Mouse (Mus musculus) urinary bladder, postnatal 36 days (tissue): ENCODE measurements around the gene Rab27a.
A peak's percentile ranks its signal among the peaks of the same experiment; 100 is the strongest.

Source experiments
- DNase-seq, 2 experiments: peaks; one replicate each; pipeline ENCODE4 v3.0.0; 2022; ENCODE audit warnings: low spot score in 2 of 2, mixed read lengths in 1 of 2

Gene Rab27a

DNA sequence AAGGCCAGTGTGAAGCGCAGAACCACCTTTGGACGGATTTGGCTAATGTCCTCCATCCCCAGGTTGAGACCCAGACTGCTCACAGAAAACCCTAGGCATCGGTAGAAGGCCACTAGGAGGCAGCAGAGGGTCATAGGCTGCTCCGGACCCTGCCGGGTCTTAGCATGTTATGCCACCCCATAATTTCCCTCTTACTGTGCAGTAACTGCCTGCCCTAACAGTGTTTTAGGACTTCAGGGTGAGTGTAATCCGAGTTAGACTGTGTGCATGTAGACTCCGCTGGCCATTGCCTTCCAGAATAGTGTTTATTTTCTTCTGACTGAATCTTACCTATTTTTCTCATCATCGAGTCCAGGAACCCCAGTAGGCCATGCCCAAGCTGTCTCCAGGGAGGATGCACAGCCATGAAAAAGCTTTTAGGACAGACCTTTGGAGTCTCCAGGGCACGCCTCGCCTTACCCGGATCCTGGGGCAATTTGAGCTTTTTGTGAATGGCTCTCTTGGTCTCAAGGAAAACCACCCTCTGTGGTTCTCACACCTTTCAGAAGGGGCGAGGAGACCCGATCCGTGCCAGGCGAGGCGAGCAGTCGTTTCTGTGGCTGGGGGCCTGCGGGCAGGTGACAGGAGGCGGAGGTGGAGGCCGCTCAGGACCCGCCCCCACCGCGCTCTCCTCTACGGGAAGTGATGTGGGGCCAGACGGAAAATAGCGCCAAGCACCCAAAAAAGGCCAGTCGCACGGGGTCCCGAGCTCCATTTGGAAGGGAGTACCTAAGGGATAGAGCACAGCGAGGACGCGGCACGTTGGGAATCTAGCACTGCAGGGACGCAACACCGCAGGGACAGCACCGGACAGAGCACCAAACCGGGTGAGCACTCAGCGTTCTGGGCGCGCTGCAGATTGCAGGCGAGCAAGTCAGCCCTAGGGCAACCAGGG is at the start of gene Rab27a:
Rab27a (plus strand) TSS at position 709 of the 934 bp plus-strand sequence.
- peak; percentile 73 to 77 for DNase-seq

DNA sequence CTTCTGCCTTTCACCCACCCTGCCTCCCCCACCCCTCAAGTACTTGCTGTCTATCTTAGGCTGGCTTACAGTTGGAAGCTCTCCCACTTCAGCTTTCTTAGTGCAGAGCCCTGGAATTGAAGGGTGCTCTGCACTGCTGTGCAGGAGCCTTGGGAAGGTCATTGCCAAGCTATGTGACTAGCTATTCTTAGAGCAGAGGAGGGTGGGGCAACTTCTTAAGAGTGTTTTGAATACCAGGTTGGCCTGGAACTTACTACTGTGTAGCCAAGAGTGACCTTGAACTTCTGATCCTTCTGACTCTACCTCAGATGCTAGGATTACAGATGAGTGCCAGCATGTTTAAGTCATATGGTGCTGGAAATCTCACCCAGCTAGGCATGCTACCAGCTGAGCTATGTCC is 48.5 kb upstream of the Rab27a start:
- DNase-seq, result no peak

DNA sequence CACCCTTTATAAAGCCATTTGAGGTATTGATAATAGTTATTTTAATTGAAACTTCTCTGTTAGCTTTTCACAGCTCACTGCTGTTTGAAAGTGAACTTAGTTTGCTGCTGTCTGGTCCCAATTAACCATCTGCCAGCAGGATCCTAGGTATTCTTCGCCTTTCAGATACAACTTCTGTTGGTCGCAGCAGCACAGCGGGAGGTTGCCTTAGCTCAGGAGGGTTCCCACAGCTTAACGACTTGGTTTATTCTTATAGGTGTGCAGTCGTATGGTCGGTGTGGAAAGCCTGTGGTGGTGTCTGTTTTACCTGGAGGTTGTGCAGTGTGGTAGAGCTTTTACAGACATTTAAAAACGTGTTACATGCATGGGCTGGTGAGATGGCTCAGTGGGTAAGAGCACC is 47.8 kb upstream of the Rab27a start:
- no peak for DNase-seq

GRCm38 (mm10) chr9:73000487-73000886 is 44.2 kb upstream of the Rab27a start:
- no peak for DNase-seq

- no peak for DNase-seq
These were observed 43.2 kb upstream of the Rab27a start for GRCm38 (mm10) chr9:73001314-73002011.

GRCm38 (mm10) chr9:73002177-73002576 is 42.5 kb upstream of the Rab27a start:
- no peak for DNase-seq

DNA sequence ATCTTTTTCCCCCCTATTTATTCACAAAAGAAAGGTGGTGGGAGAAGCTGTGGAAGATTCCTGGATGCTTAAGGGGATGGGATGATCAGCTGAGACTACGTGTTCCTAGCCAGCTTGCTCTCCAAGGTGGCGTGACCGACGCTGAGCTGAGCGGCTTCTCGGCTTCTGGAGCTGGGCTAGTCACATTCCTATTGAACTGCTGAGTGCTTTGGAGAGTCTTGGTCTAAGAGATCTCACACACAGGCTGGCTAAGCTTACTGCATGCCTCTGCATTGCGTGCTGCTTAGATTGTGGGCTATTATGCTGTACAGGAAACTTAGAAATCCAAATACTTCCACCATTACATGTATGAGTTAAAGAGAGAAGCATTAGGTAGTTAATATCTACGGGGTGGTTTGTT is 40.6 kb upstream of the Rab27a start:
- no peak for DNase-seq

DNA sequence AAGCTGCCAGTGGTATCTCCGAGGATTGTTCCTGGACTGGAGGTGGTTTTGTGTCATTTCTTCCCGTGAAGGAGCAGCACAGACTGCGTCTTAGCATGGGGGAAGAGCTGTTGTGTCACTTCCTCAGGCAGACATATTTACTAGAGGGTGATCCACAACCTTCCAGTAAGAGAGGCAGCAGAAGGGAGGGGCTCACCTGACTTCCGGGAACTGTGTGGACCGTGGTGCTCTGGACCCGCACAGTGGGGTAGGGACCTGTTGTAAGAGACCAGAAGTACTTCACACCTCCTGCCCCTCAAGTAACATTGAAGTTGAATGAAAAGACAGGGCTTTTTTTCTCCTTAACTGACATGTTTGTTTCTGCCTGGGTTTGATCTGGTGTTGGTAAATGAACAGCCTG is 39.5 kb upstream of the Rab27a start:
- DNase-seq, result no peak

GRCm38 (mm10) chr9:73006175-73006574 is 38.5 kb upstream of the Rab27a start:
- no peak for DNase-seq

DNA sequence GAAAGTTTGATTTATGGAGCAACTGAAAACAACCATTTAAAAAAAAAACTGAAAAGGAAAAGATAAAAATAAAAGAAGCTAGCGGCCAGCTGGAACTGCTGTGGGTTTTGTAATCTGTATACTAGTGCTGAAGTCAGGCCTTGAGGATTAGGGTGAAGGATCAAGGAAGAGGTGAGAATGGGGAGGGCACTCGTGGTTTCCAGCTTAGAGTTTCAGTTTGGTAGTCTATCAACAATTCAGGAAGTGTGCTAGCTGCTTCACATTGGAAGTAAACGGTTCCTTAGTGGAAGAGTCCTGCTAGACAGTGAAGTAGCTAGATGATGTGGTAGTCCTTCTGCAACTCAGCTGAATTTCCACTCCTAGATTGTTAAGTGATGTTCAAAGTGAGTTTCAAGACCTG is 36.3 kb upstream of the Rab27a start:
- no peak for DNase-seq

GRCm38 (mm10) chr9:73012629-73013028 is 32.0 kb upstream of the Rab27a start:
- no peak for DNase-seq

DNA sequence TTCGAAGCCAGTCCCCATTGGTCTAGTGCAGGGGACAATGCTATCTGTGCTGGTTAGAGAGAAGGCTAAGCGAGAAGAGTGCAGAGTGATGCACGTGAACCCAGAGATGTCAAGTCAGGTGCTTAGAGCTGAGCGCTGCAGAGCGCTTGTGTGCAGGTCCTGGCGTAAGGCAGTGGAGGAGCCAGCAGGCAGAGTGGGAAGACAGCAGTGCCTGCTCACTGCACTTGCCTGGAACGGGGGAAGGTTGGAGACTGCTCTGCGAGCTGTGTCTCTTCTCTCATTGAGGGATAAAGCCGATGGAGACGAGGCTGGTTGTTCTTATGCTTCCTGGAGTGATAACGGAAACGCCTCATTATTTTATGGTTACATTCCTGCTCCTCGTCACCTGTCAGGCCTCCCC is 29.9 kb upstream of the Rab27a start:
- DNase-seq, result no peak

GRCm38 (mm10) chr9:73019841-73020240 is 24.8 kb upstream of the Rab27a start:
- DNase-seq, result no peak

GRCm38 (mm10) chr9:73020566-73021097 is 24.0 kb upstream of the Rab27a start:
- DNase-seq, result no peak

- DNase-seq, result no peak
These were observed 18.6 kb upstream of the Rab27a start for GRCm38 (mm10) chr9:73025818-73026636.

- no peak for DNase-seq
These were observed 14.2 kb upstream of the Rab27a start for GRCm38 (mm10) chr9:73030443-73030842.

DNA sequence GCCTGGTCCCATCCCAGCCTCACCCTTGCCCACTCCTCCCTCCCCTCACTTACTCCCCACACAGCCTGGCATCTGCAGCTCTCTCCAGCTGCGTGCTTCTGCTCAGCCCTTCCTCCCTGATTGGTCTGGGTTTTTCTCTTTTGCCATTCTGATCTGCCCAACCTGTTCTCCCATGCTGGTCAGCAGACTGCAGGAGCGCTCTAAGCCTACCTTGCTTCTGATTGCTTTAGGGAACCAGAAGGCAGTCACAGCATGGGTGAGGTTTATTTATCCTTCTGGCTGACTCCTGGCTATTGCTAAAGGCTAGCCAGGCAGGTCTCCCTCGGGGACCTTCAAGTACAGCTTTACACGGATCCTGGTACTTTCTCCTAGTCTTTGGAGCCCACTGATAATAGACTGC is 13.2 kb upstream of the Rab27a start:
- DNase-seq, result no peak

- DNase-seq, result no peak
These were observed 11.2 kb upstream of the Rab27a start for GRCm38 (mm10) chr9:73033406-73033805.

DNA sequence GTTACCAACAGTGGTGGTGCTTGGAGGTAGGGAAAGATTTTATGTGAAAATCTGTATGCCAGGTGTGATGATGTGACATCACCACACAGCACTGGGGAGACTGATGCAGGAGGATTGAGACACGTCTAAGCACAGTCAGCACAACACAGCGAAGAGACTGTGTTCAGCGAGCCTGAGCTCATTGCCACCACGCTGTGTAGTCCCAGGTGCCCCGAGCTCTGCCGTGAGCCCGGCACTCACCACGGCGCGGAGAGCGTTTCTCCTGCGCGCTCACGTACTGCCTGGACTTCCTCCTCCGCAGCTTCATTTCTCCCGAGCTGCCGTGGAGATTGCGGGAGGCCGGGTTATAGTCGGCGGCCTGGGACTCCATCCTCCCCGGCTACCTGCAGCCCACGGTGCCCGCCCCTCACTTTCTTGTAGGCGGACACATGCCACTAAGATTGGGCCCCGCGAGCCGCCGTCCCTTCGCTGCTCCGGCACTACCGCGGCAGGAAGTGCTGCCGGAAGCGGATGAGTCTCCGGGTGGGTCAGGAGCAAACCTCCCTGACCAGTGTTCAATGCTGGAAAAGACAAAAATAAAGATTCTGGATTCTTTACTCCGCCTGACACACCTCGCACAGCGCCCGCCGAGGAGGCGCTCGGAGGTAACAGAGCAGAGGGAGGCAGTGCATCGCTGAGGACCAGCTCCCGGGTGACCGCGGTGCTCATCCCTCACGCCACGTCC is 5.3 kb upstream of the Rab27a start:
- peak; percentile 88 to 91 for DNase-seq

GRCm38 (mm10) chr9:73040080-73040479 is 4.6 kb upstream of the Rab27a start, which contains the start of gene Pigb:
Gene Pigb, minus strand, starts transcription at chr9:73040378.
- no peak for DNase-seq

DNA sequence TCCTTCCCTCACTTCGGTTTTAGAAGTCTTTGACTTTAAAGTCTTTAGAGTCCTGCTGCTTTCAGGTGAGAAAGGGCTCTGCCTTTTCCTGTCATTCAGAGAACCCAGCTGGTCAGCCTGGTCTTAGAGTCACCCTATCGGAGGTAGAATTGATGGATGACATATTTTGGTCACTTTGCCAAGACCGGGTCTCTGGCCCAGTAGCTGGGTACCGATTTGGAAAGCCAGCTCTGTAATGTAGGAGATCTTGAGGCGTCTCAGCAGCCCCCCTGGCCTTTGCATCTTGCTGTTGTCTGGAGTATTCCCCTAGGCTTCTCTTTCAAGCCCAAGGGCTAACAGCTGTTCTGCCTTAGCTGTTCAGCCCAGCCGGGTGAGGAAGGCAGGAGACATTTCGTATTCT is 550 bp downstream of the Rab27a start:
- DNase-seq, result no peak
